Mouse (Mus musculus) liver, embryonic 12.5 days (tissue): ENCODE results near the gene Macf1. TPM values are rescaled to one million over a fixed set of nuclear protein-coding genes. Genes with fewer than 3 reads are reported as not detected.
"Not testable (repeated sequence)": the region's sequence is repeated elsewhere in the genome, so short reads cannot be mapped to it uniquely, and the experiment has no call there.

Experiments
- ATAC-seq: fragments of 200-750 bp; cut with Nextera tagmentation; 2 replicates; pipeline ENCODE4 v1.8.0; 2017; ENCODE audit warnings: moderate number of reproducible peaks, mild to moderate bottlenecking, moderate library complexity
- H3K27ac ChIP-seq: fragments of 300-500 bp; sonication (generic); 2 replicates; pipeline ENCODE4 v1.5.1; 2016; ENCODE audit warnings: mild to moderate bottlenecking
- H3K27me3 ChIP-seq: fragments of 300-500 bp; sonication (generic); replicated peaks from 2 replicates; pipeline ENCODE4 v1.6.1; 2016; ENCODE audit warnings: mild to moderate bottlenecking, moderate library complexity
- H3K36me3 ChIP-seq: fragments of 300-500 bp; sonication (generic); 2 replicates; pipeline ENCODE4 v1.6.1; 2016; ENCODE audit warnings: mild to moderate bottlenecking, moderate library complexity
- H3K4me1 ChIP-seq: fragments of 300-500 bp; sonication (generic); 2 replicates; pipeline ENCODE4 v1.6.1; 2016
- H3K4me2 ChIP-seq: fragments of 300-500 bp; sonication (generic); 2 replicates; pipeline ENCODE4 v1.6.1; 2016; ENCODE audit warnings: mild to moderate bottlenecking, moderate library complexity
- H3K4me3 ChIP-seq: fragments of 300-500 bp; sonication (generic); 2 replicates; pipeline ENCODE4 v1.5.1; 2016; ENCODE audit warnings: mild to moderate bottlenecking, moderate library complexity
- H3K9ac ChIP-seq: fragments of 300-500 bp; sonication (generic); 2 replicates; pipeline ENCODE4 v1.6.1; 2016; ENCODE audit warnings: mild to moderate bottlenecking, moderate library complexity
- H3K9me3 ChIP-seq: fragments of 300-500 bp; sonication (generic); replicated peaks from 2 replicates; pipeline ENCODE4 v1.6.1; 2016; ENCODE audit warnings: mild to moderate bottlenecking, moderate library complexity
- WGBS: fragments of 180-500 bp; shearing (Covaris S2); methylation state at CpG from one replicate; pipeline ENCODE4 v1.1.7; 2016; ENCODE audit not compliant: insufficient replicate concordance; 5-methylcytosine and 5-hydroxymethylcytosine counted together
- polyA plus RNA-seq: library from polyadenylated mRNA; unstranded; fragments of >200 nt; fragmentation: Nextera tagmentation; extraction: Ambion mirVana; gene quantifications from 2 replicates; pipeline ENCODE4 v1.2.1, GENCODE M21; 2016

The Macf1 gene
- polyA plus RNA-seq, 1 experiment from 2014 or later: 15.1 TPM

GRCm38 (mm10) chr4:123448015-123448414 is 236.1 kb downstream of the Macf1 start:
- Histone ChIP-seq H3K27me3 (no peaks in the 10 kb centered on the region), H3K36me3 (peaks cover 75% of the 10 kb centered on the region)

GRCm38 (mm10) chr4:123447251-123447650 is 236.9 kb downstream of the Macf1 start:
- peaks cover 10% of the 10 kb centered on the region for H3K4me1 ChIP-seq
- 53% methylated on average over 3 of the region's 3 CpGs for WGBS
- H3K9ac ChIP-seq: no peak overlapping the region
- H3K27me3 ChIP-seq: no peaks in the 10 kb centered on the region
- H3K9me3 ChIP-seq: no peaks in the 10 kb centered on the region
- no peak overlapping the region for H3K27ac ChIP-seq
- no peak for ATAC-seq
- no peak overlapping the region for H3K4me3 ChIP-seq
- peaks cover 73% of the 10 kb centered on the region for H3K36me3 ChIP-seq
- no peak overlapping the region for H3K4me2 ChIP-seq

More at GRCm38 (mm10) chr4:123448015-123448414, 236.1 kb downstream of the Macf1 start:
- ATAC-seq: no peak
- WGBS: 80% methylated on average over 2 of the region's 2 CpGs
- no peak overlapping the region for H3K27ac ChIP-seq
- H3K9ac ChIP-seq: no peak overlapping the region
- H3K4me1 ChIP-seq: peaks cover 10% of the 10 kb centered on the region
- H3K4me2 ChIP-seq: no peak overlapping the region
- H3K4me3 ChIP-seq: no peak overlapping the region
- H3K9me3 ChIP-seq: no peaks in the 10 kb centered on the region

- ATAC-seq: peak; percentile 85
- H3K27me3 ChIP-seq: no peaks in the 10 kb centered on the region
- H3K4me1 ChIP-seq: peaks cover 10% of the 10 kb centered on the region
- H3K4me2 ChIP-seq: no peak overlapping the region
- no peaks in the 10 kb centered on the region for H3K9me3 ChIP-seq
- WGBS: 27% methylated on average over 7 of the region's 7 CpGs
- H3K27ac ChIP-seq: no peak overlapping the region
- H3K9ac ChIP-seq: no peak overlapping the region
- H3K4me3 ChIP-seq: no peak overlapping the region
- peaks cover 71% of the 10 kb centered on the region for H3K36me3 ChIP-seq
Measured at GRCm38 (mm10) chr4:123446754-123447153, 237.4 kb downstream of the Macf1 start.

- not testable (repeated sequence) for H3K9me3 ChIP-seq, H3K4me2 ChIP-seq, H3K27me3 ChIP-seq, H3K4me3 ChIP-seq, ATAC-seq, H3K27ac ChIP-seq, H3K9ac ChIP-seq
- peaks cover 69% of the 10 kb centered on the region for H3K36me3 ChIP-seq
- H3K4me1 ChIP-seq: peaks cover 10% of the 10 kb centered on the region
- WGBS: 73% methylated on average over 2 of the region's 2 CpGs
Measured at GRCm38 (mm10) chr4:123446221-123446620, 237.9 kb downstream of the Macf1 start.

- Histone ChIP-seq H3K9ac (no peak overlapping the region), H3K27ac (no peak overlapping the region), H3K4me2 (no peak overlapping the region), H3K27me3 (no peaks in the 10 kb centered on the region), H3K4me1 (no peaks in the 10 kb centered on the region), H3K4me3 (no peak overlapping the region), H3K9me3 (no peaks in the 10 kb centered on the region), H3K36me3 (peaks cover 71% of the 10 kb centered on the region)
- no peak for ATAC-seq
- WGBS: 69% methylated on average over 5 of the region's 5 CpGs
Measured at GRCm38 (mm10) chr4:123438414-123438813, 245.7 kb downstream of the Macf1 start.

GRCm38 (mm10) chr4:123433171-123433570 is 251.0 kb downstream of the Macf1 start:
- Histone ChIP-seq H3K27ac (no peak overlapping the region), H3K9ac (no peak overlapping the region), H3K4me1 (peaks cover 7% of the 10 kb centered on the region; the same call in 1 of the 2 replicates), H3K4me2 (no peak overlapping the region), H3K4me3 (no peak overlapping the region), H3K9me3 (no peaks in the 10 kb centered on the region), H3K36me3 (peaks cover 62% of the 10 kb centered on the region), H3K27me3 (no peaks in the 10 kb centered on the region)
- WGBS: 85% methylated on average over 3 of the region's 3 CpGs
- ATAC-seq: no peak

- no peak overlapping the region for H3K4me2 ChIP-seq
- no peaks in the 10 kb centered on the region for H3K9me3 ChIP-seq
- H3K4me3 ChIP-seq: no peak overlapping the region
- no peaks in the 10 kb centered on the region for H3K27me3 ChIP-seq
- peaks cover 60% of the 10 kb centered on the region for H3K36me3 ChIP-seq
- H3K27ac ChIP-seq: no peak overlapping the region
- ATAC-seq: no peak
- 75% methylated on average over 12 of the region's 12 CpGs for WGBS
- H3K4me1 ChIP-seq: peaks cover 18% of the 10 kb centered on the region; the same call in 1 of the 2 replicates
- no peak overlapping the region for H3K9ac ChIP-seq
Measured at GRCm38 (mm10) chr4:123431936-123432335, 252.2 kb downstream of the Macf1 start.

- H3K27me3 ChIP-seq: no peaks in the 10 kb centered on the region
- 58% methylated on average over 5 of the region's 5 CpGs for WGBS
- no peak overlapping the region for H3K9ac ChIP-seq
- peaks cover 41% of the 10 kb centered on the region for H3K36me3 ChIP-seq
- peaks cover 44% of the 10 kb centered on the region for H3K4me1 ChIP-seq
- no peak for ATAC-seq
- H3K4me2 ChIP-seq: no peak overlapping the region
- no peak overlapping the region for H3K4me3 ChIP-seq
- H3K9me3 ChIP-seq: no peaks in the 10 kb centered on the region
- no peak overlapping the region for H3K27ac ChIP-seq
Measured at GRCm38 (mm10) chr4:123427900-123428684, 256.1 kb downstream of the Macf1 start.

- H3K36me3 ChIP-seq: peaks cover 34% of the 10 kb centered on the region
- H3K4me3 ChIP-seq: no peak overlapping the region
- no peak overlapping the region for H3K27ac ChIP-seq
- no peaks in the 10 kb centered on the region for H3K27me3 ChIP-seq
- H3K9ac ChIP-seq: no peak overlapping the region
- ATAC-seq: no peak
- H3K4me2 ChIP-seq: no peak overlapping the region
- 74% methylated on average over 9 of the region's 9 CpGs for WGBS
- H3K9me3 ChIP-seq: no peaks in the 10 kb centered on the region
- peaks cover 51% of the 10 kb centered on the region for H3K4me1 ChIP-seq
Measured at GRCm38 (mm10) chr4:123427271-123427899, 256.8 kb downstream of the Macf1 start.

GRCm38 (mm10) chr4:123426429-123427080 is 257.6 kb downstream of the Macf1 start:
- no peak overlapping the region for H3K4me3 ChIP-seq
- 81% methylated on average over 10 of the region's 10 CpGs for WGBS
- no peaks in the 10 kb centered on the region for H3K27me3 ChIP-seq
- no peak overlapping the region for H3K27ac ChIP-seq
- H3K9ac ChIP-seq: no peak overlapping the region
- H3K4me1 ChIP-seq: peaks cover 52% of the 10 kb centered on the region
- H3K36me3 ChIP-seq: peaks cover 27% of the 10 kb centered on the region; the same call in 1 of the 2 replicates
- no peak for ATAC-seq
- no peak overlapping the region for H3K4me2 ChIP-seq
- H3K9me3 ChIP-seq: no peaks in the 10 kb centered on the region

- Histone ChIP-seq H3K27me3 (no peaks in the 10 kb centered on the region), H3K9ac (no peak overlapping the region), H3K4me1 (peaks cover 52% of the 10 kb centered on the region), H3K36me3 (0 out of 2 replicates have a peak, but pooled peaks cover 20% of the 10 kb centered on the region), H3K4me3 (no peak overlapping the region), H3K9me3 (no peaks in the 10 kb centered on the region), H3K27ac (0 out of 2 replicates have a peak overlapping the region, but pooled peaks have one; percentile 32), H3K4me2 (no peak overlapping the region)
- peak; percentile 48; the same call in 1 of the 2 replicates for ATAC-seq
- WGBS: 19% methylated on average over 1 of the region's 1 CpGs
Measured at GRCm38 (mm10) chr4:123425672-123426272, 258.4 kb downstream of the Macf1 start.
